Mouse (Mus musculus) layer of hippocampus, postnatal 25 days (tissue): ENCODE results near the gene Gm20814. TPM values are rescaled to one million over a fixed set of nuclear protein-coding genes. Genes with fewer than 3 reads are reported as not detected.
"Not testable (repeated sequence)": the region's sequence is repeated elsewhere in the genome, so short reads cannot be mapped to it uniquely, and the experiment has no call there.

ENCODE experiments used
- DNase-seq, 2 experiments: peaks; one replicate each; pipeline ENCODE4 v3.0.0; 2022; ENCODE audit warnings: mixed read lengths in 2 of 2, low spot score in 1 of 2; ENCODE audit errors: extremely low spot score in 1 of 2
- total RNA-seq, 2 experiments: library from RNA; stranded (reverse); gene quantifications; 2 replicates each; pipeline ENCODE4 v1.2.3; 2021

The Gm20814 gene
- not detected for total RNA-seq

- DNase-seq = not testable (repeated sequence)
Observed at GRCm38 (mm10) chrY:75195556-75195955, at the start of gene Gm20814. Gene Gm20814, plus strand, starts transcription at chrY:75195856.
